Mouse (Mus musculus): ENCODE results near the gene BC037034.

Gene BC037034

GRCm38 (mm10) chr5:138262001-138262400, 1.8 kb downstream of the BC037034 start:
- DNase-seq (ENCODE audit: low spot score in 2 of 2): no peak

- no peak for DNase-seq (ENCODE audit: low spot score in 2 of 2)
Observed at GRCm38 (mm10) chr5:138260834-138261233, 3.0 kb downstream of the BC037034 start.

GRCm38 (mm10) chr5:138260051-138260450, 3.8 kb downstream of the BC037034 start:
- no peak for DNase-seq (ENCODE audit: low spot score in 2 of 2)

- no peak for DNase-seq (ENCODE audit: low spot score in 2 of 2)
Observed at GRCm38 (mm10) chr5:138258993-138259392, 4.8 kb downstream of the BC037034 start.

- DNase-seq (ENCODE audit: low spot score in 2 of 2): no peak
Observed at GRCm38 (mm10) chr5:138258542-138258941, 5.3 kb downstream of the BC037034 start.

GRCm38 (mm10) chr5:138258078-138258477, 5.8 kb downstream of the BC037034 start:
- DNase-seq (ENCODE audit: low spot score in 2 of 2): no peak

- no peak for DNase-seq (ENCODE audit: low spot score in 2 of 2)
Observed at GRCm38 (mm10) chr5:138257585-138257978, 6.3 kb downstream of the BC037034 start.

- peak in 1 of 2 experiments; percentile 46 for DNase-seq (ENCODE audit: low spot score in 2 of 2)
Observed at GRCm38 (mm10) chr5:138256966-138257584, 6.8 kb downstream of the BC037034 start.

GRCm38 (mm10) chr5:138256094-138256467, 7.8 kb downstream of the BC037034 start:
- DNase-seq (ENCODE audit: low spot score in 2 of 2): no peak

GRCm38 (mm10) chr5:138255353-138256093, 8.3 kb downstream of the BC037034 start, which contains the start of gene Lamtor4:
TSS of gene Lamtor4 (plus strand) at chr5:138255482.
- peak; percentile 81 to 92 for DNase-seq (ENCODE audit: low spot score in 2 of 2)

GRCm38 (mm10) chr5:138253061-138253460, 10.8 kb downstream of the BC037034 start:
- no peak for DNase-seq (ENCODE audit: low spot score in 2 of 2)

GRCm38 (mm10) chr5:138251144-138251543, 12.7 kb downstream of the BC037034 start:
- no peak for DNase-seq (ENCODE audit: low spot score in 2 of 2)

GRCm38 (mm10) chr5:138241511-138241910, 22.3 kb downstream of the BC037034 start:
- no peak for DNase-seq (ENCODE audit: low spot score in 2 of 2)

- no peak for DNase-seq (ENCODE audit: low spot score in 2 of 2)
Observed at GRCm38 (mm10) chr5:138234224-138234623, 29.6 kb downstream of the BC037034 start.

GRCm38 (mm10) chr5:138233778-138234177, 30.1 kb downstream of the BC037034 start:
- DNase-seq (ENCODE audit: low spot score in 2 of 2): no peak

GRCm38 (mm10) chr5:138229511-138229910, 34.3 kb downstream of the BC037034 start:
- no peak for DNase-seq (ENCODE audit: low spot score in 2 of 2)

GRCm38 (mm10) chr5:138228026-138228425, 35.8 kb downstream of the BC037034 start:
- DNase-seq (ENCODE audit: low spot score in 2 of 2): peak; percentile 37 to 75

- DNase-seq (ENCODE audit: low spot score in 2 of 2): no peak
Observed at GRCm38 (mm10) chr5:138227367-138227766, 36.5 kb downstream of the BC037034 start.

- no peak for DNase-seq (ENCODE audit: low spot score in 2 of 2)
Observed at GRCm38 (mm10) chr5:138226491-138226890, 37.3 kb downstream of the BC037034 start.

GRCm38 (mm10) chr5:138225700-138226099, 38.1 kb downstream of the BC037034 start, which contains the start of gene Nxpe5:
TSS of gene Nxpe5 (plus strand) at chr5:138225898.
- DNase-seq (ENCODE audit: low spot score in 2 of 2): no peak

- DNase-seq (ENCODE audit: low spot score in 2 of 2): no peak
Observed at GRCm38 (mm10) chr5:138223287-138223686, 40.5 kb downstream of the BC037034 start.

- DNase-seq (ENCODE audit: low spot score in 2 of 2): peak; percentile 79 to 92
Observed at GRCm38 (mm10) chr5:138222111-138222510, 41.7 kb downstream of the BC037034 start.

GRCm38 (mm10) chr5:138219864-138220263, 44.0 kb downstream of the BC037034 start:
- DNase-seq (ENCODE audit: low spot score in 2 of 2): no peak
